Mouse (Mus musculus) natural killer cell, adult 2 months (primary cell): ENCODE measurements around the gene Gm20931.
"Not testable (repeated sequence)": the region's sequence is repeated elsewhere in the genome, so short reads cannot be mapped to it uniquely, and the experiment has no call there.

Experiments
- DNase-seq, 2 experiments: peaks; one replicate each; pipeline ENCODE4 v3.0.0; 2022; ENCODE audit warnings: low spot score in 2 of 2

Gene Gm20931

GRCm38 (mm10) chrY:55213420-55213819 lies at the start of gene Gm20931:
Gene Gm20931, plus strand, starts transcription at chrY:55213720.
- not testable (repeated sequence) for DNase-seq
